Mouse (Mus musculus): ENCODE data around the gene Myo1b.
A peak's percentile ranks its signal among the peaks of the same experiment; 100 is the strongest.

GRCm38 (mm10) chr1:51758326-51759109 is 157.4 kb downstream of the Myo1b start:
- TF ChIP-seq POLR2A (IDR thresholded peaks at IDR 0.05; ENCODE audit: insufficient read depth, low read depth, low read length) (no peak), CTCF (IDR thresholded peaks at IDR 0.05) (no peak), EP300 (IDR thresholded peaks at IDR 0.05; ENCODE audit: insufficient read depth, low read depth, low read length) (0 out of 2 replicates have a peak, but pooled peaks have one; percentile 17)
